Mouse (Mus musculus): ENCODE data around the gene Rap1gap.

GRCm38 (mm10) chr4:137725541-137726145 is 61.1 kb downstream of the Rap1gap start:
- no peak for TF ChIP-seq CTCF (IDR thresholded peaks at IDR 0.05; ENCODE audit: control insufficient read depth, insufficient read depth, insufficient read length)
- TF ChIP-seq MAX (IDR thresholded peaks at IDR 0.05), result no peak
- no peak for TF ChIP-seq USF1 (IDR thresholded peaks at IDR 0.05; ENCODE audit: low read depth)

Data from C2C12 (cell line).